Mouse (Mus musculus) small intestine, adult 2 months (tissue): Measurements from ENCODE around the gene Ttc34.

ENCODE experiments used
- CTCF ChIP-seq: fragments of 200-500 bp; IDR thresholded peaks from 2 replicates; pipeline ENCODE4 v1.5.1; 2012; ENCODE audit warnings: low read depth, mild to moderate bottlenecking, control low read depth, inconsistent platforms, low read length, moderate library complexity, mixed read lengths; ENCODE audit not compliant: insufficient replicate concordance, insufficient read length; ENCODE audit errors: extremely low read depth
- POLR2A ChIP-seq: fragments of 200-500 bp; IDR thresholded peaks from 2 replicates; pipeline ENCODE4 v1.6.1; 2012; ENCODE audit warnings: low read depth, mild to moderate bottlenecking, control low read depth, inconsistent platforms, low read length, moderate library complexity

DNA sequence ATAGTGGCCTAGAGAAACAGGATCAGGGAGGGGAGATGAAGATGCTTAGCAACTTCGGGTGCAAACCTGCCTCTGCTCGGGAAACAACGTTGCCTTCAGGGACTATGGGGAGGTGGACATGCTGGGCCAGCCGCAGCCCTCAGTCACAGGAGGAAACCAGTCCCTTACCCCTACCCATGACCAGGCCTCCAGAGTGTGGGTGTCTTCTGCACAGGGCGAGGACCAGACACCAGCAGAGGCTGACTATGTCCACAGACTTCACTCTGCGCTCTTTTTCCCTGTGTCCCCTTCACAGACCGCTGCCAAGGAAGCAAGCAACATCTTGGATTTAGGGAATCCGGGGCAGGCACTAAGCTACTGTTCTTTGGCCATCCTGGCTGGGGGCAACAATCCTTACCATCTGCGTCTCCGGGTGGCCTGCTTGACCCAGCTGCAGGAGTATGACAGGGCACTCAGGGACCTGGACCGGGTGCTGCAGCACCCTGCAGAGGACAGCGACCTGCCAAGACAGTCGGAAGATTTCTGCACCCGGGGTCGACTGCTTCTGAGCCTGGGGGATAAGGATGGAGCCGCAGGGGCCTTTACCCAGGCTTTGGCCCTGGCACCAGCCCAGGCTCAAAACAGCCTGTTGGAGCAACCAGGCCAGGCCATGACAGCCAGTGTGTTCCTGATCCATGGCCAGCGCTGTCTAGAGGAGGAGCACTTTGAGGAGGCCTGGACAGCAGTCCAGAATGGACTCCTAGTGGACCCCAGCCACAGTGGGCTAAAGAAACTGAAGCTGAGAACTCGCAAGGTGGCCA, 27.9 kb downstream of the Ttc34 start:
- TF ChIP-seq CTCF (no peak), POLR2A (no peak)
